Mouse (Mus musculus) forebrain, embryonic 13.5 days (tissue): ENCODE data around the gene Nmnat3. TPM values are rescaled to one million over a fixed set of nuclear protein-coding genes. Genes with fewer than 3 reads are reported as not detected.
A peak's percentile ranks its signal among the peaks of the same experiment; 100 is the strongest.
"Not testable (repeated sequence)": the region's sequence is repeated elsewhere in the genome, so short reads cannot be mapped to it uniquely, and the experiment has no call there.

Source experiments
- ATAC-seq: fragments of 200-750 bp; cut with Nextera tagmentation; 2 replicates; pipeline ENCODE4 v1.8.0; 2017
- H3K27ac ChIP-seq: fragments of 300-500 bp; sonication (generic); 2 replicates; pipeline ENCODE4 v1.5.1; 2015; ENCODE audit warnings: inconsistent platforms, mild to moderate bottlenecking, moderate library complexity
- H3K27me3 ChIP-seq: fragments of 300-500 bp; sonication (generic); 2 replicates; pipeline ENCODE4 v1.6.1; 2015; ENCODE audit warnings: mild to moderate bottlenecking, inconsistent platforms
- H3K36me3 ChIP-seq: fragments of 300-500 bp; sonication (generic); 2 replicates; pipeline ENCODE4 v1.6.1; 2015; ENCODE audit warnings: mild to moderate bottlenecking, inconsistent platforms; ENCODE audit not compliant: poor library complexity, severe bottlenecking
- H3K4me1 ChIP-seq: fragments of 300-500 bp; sonication (generic); 2 replicates; pipeline ENCODE4 v1.6.1; 2015; ENCODE audit warnings: inconsistent platforms
- H3K4me2 ChIP-seq: fragments of 300-500 bp; sonication (generic); 2 replicates; pipeline ENCODE4 v1.6.1; 2015; ENCODE audit warnings: inconsistent platforms, mild to moderate bottlenecking, moderate library complexity
- H3K4me3 ChIP-seq: fragments of 300-500 bp; sonication (generic); 2 replicates; pipeline ENCODE4 v1.5.1; 2015; ENCODE audit warnings: mild to moderate bottlenecking, inconsistent platforms
- H3K9ac ChIP-seq: fragments of 300-500 bp; sonication (generic); 2 replicates; pipeline ENCODE4 v1.6.1; 2015; ENCODE audit warnings: mild to moderate bottlenecking, inconsistent platforms
- H3K9me3 ChIP-seq: fragments of 300-500 bp; sonication (generic); replicated peaks from 2 replicates; pipeline ENCODE4 v1.6.1; 2016; ENCODE audit warnings: inconsistent platforms
- WGBS: fragments of 180-500 bp; shearing (Covaris S2); methylation state at CpG from one replicate; pipeline ENCODE4 v1.1.7; 2015; 5-methylcytosine and 5-hydroxymethylcytosine counted together
- polyA plus RNA-seq: library from polyadenylated mRNA; unstranded; fragments of >200 nt; fragmentation: Nextera tagmentation; extraction: Ambion mirVana; gene quantifications from 2 replicates; pipeline ENCODE4 v1.2.1, GENCODE M21; 2015

Gene Nmnat3
- 2.0 and 2.3 TPM in 2 replicates for polyA plus RNA-seq

DNA sequence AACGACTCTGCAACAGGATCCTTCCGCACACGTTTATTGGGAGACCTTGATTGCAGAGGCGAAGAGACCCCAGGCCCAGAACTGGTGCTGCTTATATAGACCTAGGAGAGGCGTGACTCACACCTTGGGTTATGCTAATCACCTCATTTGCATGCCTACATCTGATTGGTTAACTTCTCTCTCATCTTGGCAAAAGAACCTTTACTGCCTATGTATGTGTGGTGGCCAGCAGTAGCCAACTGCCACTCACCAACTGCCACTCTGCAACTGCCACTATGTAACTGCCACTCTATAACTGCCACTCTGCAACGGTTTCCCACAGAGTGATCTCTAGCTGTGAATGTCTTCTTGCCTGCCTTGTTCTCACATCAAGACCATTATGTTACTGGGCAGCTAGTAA is at the start of gene Nmnat3:
Gene Nmnat3, plus strand, starts transcription at position 301 of the 400 bp plus-strand sequence.
- H3K9me3 ChIP-seq, H3K4me3 ChIP-seq, H3K27ac ChIP-seq, H3K4me1 ChIP-seq, H3K27me3 ChIP-seq, ATAC-seq, H3K9ac ChIP-seq, H3K36me3 ChIP-seq, H3K4me2 ChIP-seq: not testable (repeated sequence)
- WGBS: 78% methylated on average over 6 of the region's 6 CpGs

DNA sequence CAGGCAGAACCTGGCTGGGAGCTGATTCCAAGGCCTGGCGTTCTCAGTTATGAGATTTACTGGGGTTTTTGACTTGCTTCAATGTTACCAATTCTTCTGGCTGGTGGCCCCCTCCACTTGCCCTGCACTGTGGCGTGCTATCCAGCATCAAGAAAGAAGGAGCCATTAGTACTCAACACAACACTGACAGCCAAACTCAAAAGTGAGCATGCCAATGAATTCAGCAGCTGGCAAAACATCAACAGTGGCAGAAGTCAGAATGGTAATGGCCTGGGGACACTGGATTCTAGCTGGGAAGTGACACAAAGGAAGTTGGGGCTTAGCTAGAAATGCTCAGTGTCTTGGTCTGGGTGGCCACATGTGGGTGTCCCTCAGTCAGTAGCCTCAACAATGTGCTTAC is 43.8 kb upstream of the Nmnat3 start:
- no peak overlapping the region for H3K4me2 ChIP-seq
- no peak for ATAC-seq
- WGBS: 86% methylated on average over 2 of the region's 2 CpGs
- H3K27ac ChIP-seq: no peak overlapping the region
- no peaks in the 10 kb centered on the region for H3K27me3 ChIP-seq
- H3K4me1 ChIP-seq: no peaks in the 10 kb centered on the region
- no peak overlapping the region for H3K9ac ChIP-seq
- H3K4me3 ChIP-seq: no peak overlapping the region
- H3K36me3 ChIP-seq: no peaks in the 10 kb centered on the region
- no peaks in the 10 kb centered on the region for H3K9me3 ChIP-seq

DNA sequence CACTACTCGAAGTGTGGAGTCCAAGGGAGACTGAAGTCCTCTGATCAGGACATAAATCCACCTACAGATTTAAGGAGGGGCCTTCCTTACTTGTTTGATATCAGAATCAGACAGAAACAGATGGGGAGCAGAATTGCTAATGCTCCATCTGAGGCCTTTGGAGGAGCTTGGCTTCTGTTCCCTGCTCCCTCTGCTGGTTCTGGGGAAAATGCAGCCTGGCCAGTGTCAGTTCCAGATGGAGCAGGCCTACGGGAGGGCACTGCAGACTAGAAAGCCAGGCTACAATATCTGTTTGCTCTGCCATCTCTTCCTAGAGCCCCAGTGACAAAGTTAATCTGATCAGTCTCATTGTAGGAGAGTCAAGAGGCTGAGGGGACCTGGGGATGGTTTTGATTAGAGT is 43.0 kb upstream of the Nmnat3 start:
- ATAC-seq: peak; percentile 86; the same call in 1 of the 2 replicates
- 52% methylated on average over 2 of the region's 2 CpGs for WGBS

DNA sequence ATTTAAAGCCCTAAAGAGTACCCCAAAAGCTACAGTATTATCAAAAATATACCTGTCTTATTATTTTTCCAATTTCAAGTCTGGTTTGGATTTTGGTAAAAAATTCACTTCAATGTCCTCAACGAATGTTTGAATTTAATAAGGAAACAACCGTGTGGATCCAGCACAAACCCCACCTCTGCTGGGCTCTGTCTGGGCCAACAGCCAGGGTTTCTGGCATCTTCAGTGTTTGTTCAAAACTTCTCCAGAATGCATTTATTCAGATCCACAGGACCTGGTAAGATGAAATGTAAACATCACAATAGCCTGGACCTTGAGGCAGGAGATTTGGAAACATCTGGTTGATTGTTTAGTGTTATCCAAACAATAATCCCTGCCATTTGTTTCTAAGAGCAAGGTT is 42.0 kb upstream of the Nmnat3 start:
- Histone ChIP-seq H3K36me3 (no peaks in the 10 kb centered on the region), H3K4me3 (no peak overlapping the region), H3K4me2 (no peak overlapping the region), H3K4me1 (no peaks in the 10 kb centered on the region), H3K9me3 (no peaks in the 10 kb centered on the region), H3K27ac (no peak overlapping the region), H3K9ac (no peak overlapping the region), H3K27me3 (no peaks in the 10 kb centered on the region)
- 87% methylated on average over 2 of the region's 2 CpGs for WGBS
- ATAC-seq: no peak

More for the DNA sequence above, 43.0 kb upstream of the Nmnat3 start:
- Histone ChIP-seq H3K27me3 (no peaks in the 10 kb centered on the region), H3K27ac (no peak overlapping the region), H3K4me2 (no peak overlapping the region), H3K9ac (no peak overlapping the region), H3K36me3 (no peaks in the 10 kb centered on the region), H3K4me3 (no peak overlapping the region), H3K4me1 (no peaks in the 10 kb centered on the region), H3K9me3 (no peaks in the 10 kb centered on the region)

DNA sequence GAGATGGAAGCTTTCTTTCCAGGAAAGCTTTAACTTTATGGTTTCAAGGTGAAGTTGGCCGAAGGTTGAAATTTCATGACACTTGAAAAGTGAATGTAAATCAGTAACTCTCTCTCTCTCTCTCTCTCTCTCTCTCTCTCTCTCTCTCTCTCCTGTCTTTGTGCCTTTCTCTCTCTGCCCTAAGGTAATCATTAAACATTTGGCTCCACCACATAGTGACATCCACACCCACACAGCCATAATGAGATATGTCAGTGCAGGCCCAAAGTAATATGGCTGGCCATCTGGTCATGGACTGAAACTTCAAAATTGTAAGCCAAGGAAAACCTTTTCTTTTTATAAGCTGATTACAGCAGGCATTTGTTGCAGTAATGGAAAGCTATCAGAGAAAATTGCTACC is 40.9 kb upstream of the Nmnat3 start:
- Histone ChIP-seq H3K9me3 (no peaks in the 10 kb centered on the region), H3K4me3 (no peak overlapping the region), H3K36me3 (no peaks in the 10 kb centered on the region), H3K9ac (no peak overlapping the region), H3K4me1 (no peaks in the 10 kb centered on the region), H3K27ac (no peak overlapping the region), H3K4me2 (no peak overlapping the region), H3K27me3 (no peaks in the 10 kb centered on the region)
- no peak for ATAC-seq
- WGBS: 100% methylated on average over 1 of the region's 1 CpGs

DNA sequence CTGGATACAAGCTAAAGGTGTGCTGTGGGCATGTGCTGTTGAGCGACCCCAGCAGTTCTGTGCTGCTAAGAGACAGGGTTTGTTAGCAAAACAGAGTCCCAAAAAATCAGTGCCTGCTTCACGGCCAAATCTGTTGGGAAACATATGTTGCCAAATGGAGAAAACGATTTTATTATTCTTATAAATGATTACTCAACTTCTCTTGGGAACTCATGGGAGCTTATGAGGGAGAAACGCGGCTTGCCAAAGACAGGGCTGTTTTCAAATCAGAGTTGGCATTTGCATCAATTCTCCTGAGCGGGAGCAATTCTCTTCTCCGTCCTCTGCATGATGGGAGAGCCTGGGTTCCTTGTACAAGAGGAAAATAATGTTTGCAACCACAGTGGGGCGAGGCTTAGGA is 27.0 kb upstream of the Nmnat3 start:
- H3K4me2 ChIP-seq: no peak overlapping the region
- no peaks in the 10 kb centered on the region for H3K4me1 ChIP-seq
- H3K9ac ChIP-seq: no peak overlapping the region
- no peaks in the 10 kb centered on the region for H3K27me3 ChIP-seq
- no peak overlapping the region for H3K4me3 ChIP-seq
- no peak for ATAC-seq
- no peak overlapping the region for H3K27ac ChIP-seq
- no peaks in the 10 kb centered on the region for H3K36me3 ChIP-seq
- H3K9me3 ChIP-seq: no peaks in the 10 kb centered on the region
- WGBS: 89% methylated on average over 8 of the region's 8 CpGs

DNA sequence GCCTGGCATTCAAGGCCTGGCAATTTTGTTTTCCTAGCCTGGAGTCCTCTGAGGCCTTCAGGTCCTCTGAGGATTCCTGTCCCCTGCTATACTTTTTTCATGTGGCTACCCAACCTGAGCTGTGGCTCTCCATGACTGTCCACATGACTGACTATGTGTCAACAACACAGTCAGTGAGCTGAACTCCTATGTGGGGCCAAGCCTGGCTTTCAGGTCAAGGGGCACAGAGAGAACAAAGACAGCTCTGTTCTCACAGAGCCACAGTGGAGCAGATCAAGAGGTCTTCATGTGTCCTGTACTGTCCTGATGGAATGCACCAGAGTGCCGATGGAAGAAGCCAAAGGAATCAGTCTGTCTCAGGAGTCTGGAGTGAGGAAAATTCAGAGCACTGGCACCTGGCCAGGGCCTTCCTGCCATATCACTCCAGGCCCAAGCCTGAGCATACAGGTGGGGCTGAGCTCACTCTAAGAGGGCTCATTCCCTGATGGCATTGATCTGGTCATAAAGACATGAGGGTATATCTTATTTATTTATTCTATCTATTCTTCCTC is 25.7 kb upstream of the Nmnat3 start:
- Histone ChIP-seq H3K27ac (no peak overlapping the region), H3K4me2 (no peak overlapping the region), H3K9me3 (no peaks in the 10 kb centered on the region), H3K4me3 (no peak overlapping the region), H3K36me3 (no peaks in the 10 kb centered on the region), H3K9ac (no peak overlapping the region), H3K4me1 (no peaks in the 10 kb centered on the region), H3K27me3 (no peaks in the 10 kb centered on the region)
- no peak for ATAC-seq
- WGBS: 43% methylated on average over 1 of the region's 1 CpGs

DNA sequence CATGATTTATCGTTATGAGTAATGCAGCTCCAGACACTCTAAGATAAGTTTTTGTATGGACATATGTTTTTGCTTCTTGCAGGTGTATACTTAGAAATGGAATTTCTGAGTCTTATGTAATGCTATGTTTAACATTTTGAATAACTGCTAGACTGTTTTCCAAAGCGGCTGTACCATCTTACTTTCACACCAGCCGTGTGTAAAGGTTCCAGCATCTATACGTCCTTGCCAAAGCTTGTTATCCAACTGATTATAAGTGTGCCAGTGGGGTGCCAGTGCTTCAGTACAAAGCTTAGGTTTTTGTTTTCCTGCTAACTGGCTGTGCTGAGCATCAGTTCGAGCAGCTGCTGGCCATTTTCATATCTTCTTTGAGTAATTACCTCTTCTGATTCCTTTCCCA is 22.3 kb upstream of the Nmnat3 start:
- no peaks in the 10 kb centered on the region for H3K27me3 ChIP-seq
- WGBS: 57% methylated on average over 5 of the region's 5 CpGs
- ATAC-seq: no peak
- H3K4me1 ChIP-seq: no peaks in the 10 kb centered on the region
- H3K27ac ChIP-seq: no peak overlapping the region
- no peak overlapping the region for H3K4me2 ChIP-seq
- no peak overlapping the region for H3K4me3 ChIP-seq
- no peaks in the 10 kb centered on the region for H3K9me3 ChIP-seq
- H3K9ac ChIP-seq: no peak overlapping the region
- H3K36me3 ChIP-seq: no peaks in the 10 kb centered on the region

DNA sequence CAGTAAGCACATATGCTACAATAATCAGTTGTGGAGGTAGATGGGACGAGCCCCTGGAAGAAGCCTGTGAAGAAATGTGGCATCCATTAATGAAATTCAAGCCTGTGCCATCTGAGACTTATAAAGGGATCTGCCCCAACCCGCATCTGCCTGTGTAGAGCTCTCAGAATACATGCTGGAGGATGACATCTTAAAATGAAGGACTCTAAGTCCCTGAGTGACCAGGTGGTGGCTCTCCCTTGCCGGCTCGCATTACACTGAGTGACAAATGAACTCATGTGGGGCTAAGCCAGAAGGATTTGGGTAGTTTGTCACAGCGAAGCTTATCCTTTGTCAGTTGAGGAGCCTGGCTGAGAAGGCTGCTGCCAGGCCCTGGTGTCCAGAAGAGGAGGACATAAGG is 14.5 kb upstream of the Nmnat3 start:
- Histone ChIP-seq H3K9ac (no peak overlapping the region), H3K27ac (no peak overlapping the region), H3K4me3 (no peak overlapping the region), H3K27me3 (no peaks in the 10 kb centered on the region), H3K9me3 (no peaks in the 10 kb centered on the region), H3K4me2 (no peak overlapping the region), H3K4me1 (no peaks in the 10 kb centered on the region), H3K36me3 (no peaks in the 10 kb centered on the region)
- WGBS: 63% methylated on average over 5 of the region's 5 CpGs
- ATAC-seq: no peak

DNA sequence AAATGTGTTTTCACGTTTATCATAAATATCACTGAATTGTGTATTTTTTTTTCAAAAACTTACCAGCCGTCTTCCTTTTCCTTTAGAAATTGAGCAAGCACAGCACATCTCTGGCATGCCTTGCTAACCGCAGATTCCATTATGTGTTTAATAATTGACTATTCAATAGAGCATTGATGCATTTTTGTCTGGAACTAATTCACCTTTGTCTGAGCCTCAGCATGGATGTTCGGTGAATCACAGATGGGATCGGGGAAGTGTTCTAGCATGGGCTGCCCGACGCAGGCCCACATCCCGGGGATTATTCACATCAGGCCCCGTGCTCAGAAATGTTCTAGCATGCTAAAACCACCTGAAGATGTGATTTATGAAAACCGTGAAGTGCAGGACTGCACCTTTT is 12.2 kb upstream of the Nmnat3 start:
- Histone ChIP-seq H3K9ac (no peak overlapping the region), H3K27me3 (no peaks in the 10 kb centered on the region), H3K36me3 (no peaks in the 10 kb centered on the region), H3K4me3 (no peak overlapping the region), H3K27ac (no peak overlapping the region), H3K4me1 (no peaks in the 10 kb centered on the region), H3K4me2 (no peak overlapping the region), H3K9me3 (no peaks in the 10 kb centered on the region)
- 36% methylated on average over 10 of the region's 10 CpGs for WGBS
- no peak for ATAC-seq

DNA sequence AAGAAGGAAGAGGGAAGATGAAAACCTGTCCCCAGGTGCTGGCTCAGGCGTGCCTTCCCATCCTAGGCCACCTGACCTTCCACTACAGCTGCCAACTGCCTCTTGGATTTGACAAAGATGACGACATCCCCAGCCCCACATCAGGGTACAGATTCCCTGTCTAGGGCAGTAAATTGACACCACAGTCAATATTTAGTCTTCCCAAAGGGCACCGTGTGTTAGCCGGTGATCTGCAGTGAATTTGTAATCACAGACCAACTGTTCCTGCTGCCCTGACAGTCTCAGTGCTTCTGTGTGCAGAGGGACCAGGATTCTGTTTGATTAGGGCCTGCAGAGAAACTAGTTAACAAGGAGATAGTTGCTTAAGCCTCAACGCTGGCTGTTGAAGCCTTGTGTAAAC is 7.1 kb upstream of the Nmnat3 start:
- ATAC-seq: no peak
- H3K27ac ChIP-seq: no peak overlapping the region
- no peak overlapping the region for H3K4me3 ChIP-seq
- 85% methylated on average over 5 of the region's 5 CpGs for WGBS
- no peaks in the 10 kb centered on the region for H3K27me3 ChIP-seq
- H3K36me3 ChIP-seq: no peaks in the 10 kb centered on the region
- H3K4me1 ChIP-seq: no peaks in the 10 kb centered on the region
- no peaks in the 10 kb centered on the region for H3K9me3 ChIP-seq
- H3K4me2 ChIP-seq: no peak overlapping the region
- H3K9ac ChIP-seq: no peak overlapping the region

DNA sequence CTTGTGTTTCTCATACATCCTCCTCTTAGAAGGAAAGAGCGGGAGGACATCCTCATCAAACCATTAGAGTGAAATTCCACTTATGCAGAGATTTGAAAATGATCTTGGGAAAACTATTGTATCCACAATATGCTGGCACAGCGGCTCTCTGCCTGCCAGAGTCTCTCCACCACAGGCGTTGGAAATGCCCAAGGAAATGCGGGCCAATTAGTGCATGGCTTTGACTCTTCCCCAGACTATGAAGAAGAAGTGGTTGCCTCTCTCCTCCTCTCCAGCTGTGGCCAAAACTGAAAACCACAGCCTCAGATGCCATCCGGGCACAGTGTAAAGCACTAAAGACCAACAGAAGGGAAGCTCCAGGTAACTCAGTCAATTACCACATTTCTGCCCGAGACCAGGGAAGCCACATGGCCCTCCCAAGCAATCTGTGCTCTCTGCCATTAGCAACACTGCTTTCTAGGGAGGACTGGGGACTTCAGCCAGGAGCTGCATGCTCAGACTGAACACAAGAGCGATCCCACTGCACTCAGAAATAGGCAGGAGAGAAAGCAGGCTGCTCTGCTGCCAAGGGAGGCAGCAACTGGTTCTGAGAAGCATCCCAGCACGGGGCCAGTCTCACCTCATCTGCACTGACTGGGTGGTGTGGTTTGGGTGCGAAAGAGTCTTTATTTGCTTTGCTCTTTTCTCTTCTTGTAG is 1.5 kb upstream of the Nmnat3 start:
- Histone ChIP-seq H3K4me1 (no peaks in the 10 kb centered on the region), H3K4me3 (no peak overlapping the region), H3K9ac (no peak overlapping the region), H3K36me3 (no peaks in the 10 kb centered on the region), H3K4me2 (no peak overlapping the region), H3K27me3 (no peaks in the 10 kb centered on the region), H3K9me3 (no peaks in the 10 kb centered on the region), H3K27ac (no peak overlapping the region)
- ATAC-seq: no peak
- WGBS: 80% methylated on average over 9 of the region's 9 CpGs

DNA sequence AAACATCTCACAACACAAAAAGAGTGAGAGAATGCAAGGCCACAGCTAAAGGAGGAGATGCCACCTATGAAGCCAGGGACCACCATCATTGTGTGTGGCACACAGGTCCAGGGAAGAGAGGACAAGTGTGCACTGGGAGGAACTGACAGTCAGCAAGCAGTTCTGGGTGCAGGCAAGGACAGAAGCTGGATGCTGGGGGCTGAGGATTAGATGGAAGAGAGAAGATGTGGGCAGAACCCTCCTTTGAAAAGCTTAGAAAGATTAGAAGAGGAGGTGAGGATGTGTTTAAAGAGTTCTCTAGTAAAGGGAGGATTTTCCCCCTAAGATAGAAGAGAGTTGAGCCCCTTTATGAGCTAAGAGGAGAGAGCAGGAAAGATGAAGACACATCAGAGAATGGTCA is 2.4 kb downstream of the Nmnat3 start:
- no peak for ATAC-seq
- Histone ChIP-seq H3K36me3 (no peaks in the 10 kb centered on the region), H3K4me1 (no peaks in the 10 kb centered on the region), H3K27me3 (no peaks in the 10 kb centered on the region), H3K9me3 (no peaks in the 10 kb centered on the region), H3K4me2 (no peak overlapping the region), H3K9ac (no peak overlapping the region), H3K27ac (no peak overlapping the region), H3K4me3 (no peak overlapping the region)
